Mouse (Mus musculus): ENCODE measurements around the gene Vstm4.

The Vstm4 gene

DNA sequence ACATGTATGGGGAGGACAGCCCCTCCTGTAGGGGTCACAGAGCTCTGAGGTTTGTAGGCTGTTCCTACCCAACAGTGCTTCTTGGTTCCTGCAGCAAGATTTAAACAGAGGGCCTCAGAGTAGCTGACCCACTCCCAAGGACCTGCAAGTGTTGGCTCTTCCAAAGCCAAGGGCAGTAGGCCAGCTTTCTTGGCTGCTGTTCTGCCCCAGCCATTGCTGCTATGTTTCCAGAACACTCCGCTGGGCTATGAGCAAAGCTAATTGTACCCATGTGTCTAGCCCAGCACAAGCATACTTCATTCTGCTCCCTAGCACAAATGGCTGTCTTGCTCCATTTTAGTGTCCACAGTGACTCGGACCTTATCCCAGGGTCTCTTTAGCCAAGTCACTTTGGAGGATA is 40.3 kb downstream of the Vstm4 start:
- Histone ChIP-seq H3K4me3 (replicated peaks; ENCODE audit: low read length) (no peak overlapping the region), H3K36me3 (ENCODE audit: insufficient read depth, low read length) (no peaks in the 10 kb centered on the region), H3K27me3 (ENCODE audit: insufficient read depth, low read length) (peaks cover 3% of the 10 kb centered on the region; the same call in 1 of the 2 replicates), H3K4me1 (replicated peaks; ENCODE audit: low read depth, low read length) (no peaks in the 10 kb centered on the region), H3K9me3 (ENCODE audit: low read length) (no peaks in the 10 kb centered on the region)
- TF ChIP-seq POU5F1 (IDR thresholded peaks at IDR 0.05; ENCODE audit: borderline replicate concordance, low read length), result no peak

DNA sequence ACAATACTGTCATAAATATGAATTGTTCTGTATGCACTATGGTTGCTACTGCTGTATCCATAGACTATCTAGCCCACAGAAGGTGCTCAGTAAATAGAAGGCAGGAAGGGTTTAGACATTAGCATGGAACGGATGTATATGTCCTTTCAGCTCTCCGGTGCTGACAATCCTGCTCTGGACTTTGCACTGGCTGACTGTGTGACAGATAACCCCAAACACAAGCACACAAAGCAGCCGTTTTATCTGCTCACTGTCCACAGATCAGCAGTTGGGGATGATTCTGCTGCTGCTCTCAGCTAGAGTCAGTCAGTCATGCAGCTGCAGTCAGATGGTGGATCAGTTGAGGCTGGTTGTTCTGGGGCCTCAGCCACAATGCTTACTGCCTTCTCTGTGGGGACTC is 46.6 kb downstream of the Vstm4 start:
- H3K36me3 ChIP-seq (ENCODE audit: insufficient read depth, low read length), result no peaks in the 10 kb centered on the region
- H3K4me1 ChIP-seq (replicated peaks; ENCODE audit: low read depth, low read length), result peaks cover 6% of the 10 kb centered on the region
- H3K9me3 ChIP-seq (ENCODE audit: low read length), result no peaks in the 10 kb centered on the region
- TF ChIP-seq POU5F1 (IDR thresholded peaks at IDR 0.05; ENCODE audit: borderline replicate concordance, low read length) (no peak), CTCF (conservative IDR thresholded peaks at IDR 0.05; ENCODE audit: low read length) (no peak), NANOG (IDR thresholded peaks at IDR 0.05; ENCODE audit: borderline replicate concordance, low read length) (no peak)
- H3K27me3 ChIP-seq (ENCODE audit: insufficient read depth, low read length), result no peaks in the 10 kb centered on the region
- H3K4me3 ChIP-seq (replicated peaks; ENCODE audit: low read length), result no peak overlapping the region

DNA sequence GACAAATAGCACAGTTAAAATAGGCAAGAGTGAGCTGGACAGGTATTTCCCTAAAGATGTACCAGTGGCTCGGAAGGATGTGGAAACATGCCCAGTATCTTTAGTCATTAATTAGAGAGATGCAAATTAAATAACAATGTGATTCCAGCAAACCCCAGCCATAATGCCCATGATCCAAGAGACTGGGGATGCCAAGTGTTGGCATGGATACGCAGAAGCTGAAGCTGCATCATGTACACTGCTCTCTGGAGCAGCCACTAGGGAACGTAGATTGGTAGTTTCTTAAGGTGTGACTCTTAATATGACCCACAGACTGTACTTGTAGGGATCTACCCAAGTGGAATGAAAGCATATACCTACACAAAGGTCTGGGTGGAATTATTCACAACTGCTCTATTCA is 50.0 kb downstream of the Vstm4 start:
- Histone ChIP-seq H3K4me3 (replicated peaks; ENCODE audit: low read length) (no peak overlapping the region), H3K9me3 (ENCODE audit: low read length) (no peaks in the 10 kb centered on the region), H3K36me3 (ENCODE audit: insufficient read depth, low read length) (no peaks in the 10 kb centered on the region), H3K27me3 (ENCODE audit: insufficient read depth, low read length) (no peaks in the 10 kb centered on the region), H3K4me1 (replicated peaks; ENCODE audit: low read depth, low read length) (peaks cover 13% of the 10 kb centered on the region)
- TF ChIP-seq POU5F1 (IDR thresholded peaks at IDR 0.05; ENCODE audit: borderline replicate concordance, low read length) (no peak), NANOG (IDR thresholded peaks at IDR 0.05; ENCODE audit: borderline replicate concordance, low read length) (no peak), CTCF (conservative IDR thresholded peaks at IDR 0.05; ENCODE audit: low read length) (no peak)

DNA sequence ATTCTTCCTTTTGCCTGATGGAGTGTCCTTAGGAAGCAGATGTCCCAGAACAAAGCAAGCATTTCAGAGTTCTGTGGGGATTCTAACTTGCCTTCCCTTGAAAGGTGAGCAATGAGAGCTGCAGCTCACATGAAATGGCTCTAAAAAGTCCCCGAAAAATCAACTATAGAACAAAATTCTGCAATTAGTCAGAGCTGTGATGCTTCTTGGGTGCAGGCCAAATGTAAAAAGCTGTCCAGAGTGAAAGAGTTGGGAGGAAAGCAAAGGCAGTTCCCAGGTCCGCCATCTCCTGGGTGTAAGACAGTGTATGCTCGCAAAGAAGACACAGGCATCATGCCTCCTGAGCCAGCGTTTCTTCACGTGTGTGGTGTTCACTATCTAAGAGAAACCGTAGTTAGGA is 52.6 kb downstream of the Vstm4 start:
- no peaks in the 10 kb centered on the region for H3K9me3 ChIP-seq (ENCODE audit: low read length)
- H3K4me1 ChIP-seq (replicated peaks; ENCODE audit: low read depth, low read length), result peaks cover 13% of the 10 kb centered on the region
- TF ChIP-seq NANOG (IDR thresholded peaks at IDR 0.05; ENCODE audit: borderline replicate concordance, low read length), result no peak
- TF ChIP-seq CTCF (conservative IDR thresholded peaks at IDR 0.05; ENCODE audit: low read length), result no peak
- no peak for TF ChIP-seq POU5F1 (IDR thresholded peaks at IDR 0.05; ENCODE audit: borderline replicate concordance, low read length)
- H3K36me3 ChIP-seq (ENCODE audit: insufficient read depth, low read length), result no peaks in the 10 kb centered on the region
- H3K4me3 ChIP-seq (replicated peaks; ENCODE audit: low read length), result no peak overlapping the region
- H3K27me3 ChIP-seq (ENCODE audit: insufficient read depth, low read length), result no peaks in the 10 kb centered on the region

DNA sequence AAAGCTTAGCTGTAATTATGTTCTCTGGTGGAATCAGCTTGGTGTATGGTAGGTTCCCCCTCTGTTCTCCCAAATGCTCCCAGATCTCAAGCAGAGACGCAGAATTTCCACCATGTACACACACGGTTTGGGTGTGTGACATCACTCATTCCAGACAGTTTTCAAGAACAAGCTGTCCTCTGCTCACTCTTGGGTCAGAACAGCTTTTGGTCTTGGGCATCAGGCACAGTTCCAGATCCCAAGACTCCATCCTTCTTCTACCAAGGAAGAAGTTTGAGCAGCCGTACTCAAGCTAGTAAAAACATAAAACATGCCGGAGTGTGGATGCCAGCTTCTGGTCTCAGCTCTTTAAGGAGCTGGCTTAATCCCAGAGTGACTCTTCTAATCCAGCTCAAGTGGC is 54.6 kb downstream of the Vstm4 start:
- Histone ChIP-seq H3K4me1 (replicated peaks; ENCODE audit: low read depth, low read length) (peaks cover 13% of the 10 kb centered on the region), H3K27me3 (ENCODE audit: insufficient read depth, low read length) (no peaks in the 10 kb centered on the region), H3K4me3 (replicated peaks; ENCODE audit: low read length) (no peak overlapping the region), H3K9me3 (ENCODE audit: low read length) (peaks cover 1% of the 10 kb centered on the region), H3K36me3 (ENCODE audit: insufficient read depth, low read length) (no peaks in the 10 kb centered on the region)
- TF ChIP-seq CTCF (conservative IDR thresholded peaks at IDR 0.05; ENCODE audit: low read length), result no peak
- no peak for TF ChIP-seq POU5F1 (IDR thresholded peaks at IDR 0.05; ENCODE audit: borderline replicate concordance, low read length)
- no peak for TF ChIP-seq NANOG (IDR thresholded peaks at IDR 0.05; ENCODE audit: borderline replicate concordance, low read length)

DNA sequence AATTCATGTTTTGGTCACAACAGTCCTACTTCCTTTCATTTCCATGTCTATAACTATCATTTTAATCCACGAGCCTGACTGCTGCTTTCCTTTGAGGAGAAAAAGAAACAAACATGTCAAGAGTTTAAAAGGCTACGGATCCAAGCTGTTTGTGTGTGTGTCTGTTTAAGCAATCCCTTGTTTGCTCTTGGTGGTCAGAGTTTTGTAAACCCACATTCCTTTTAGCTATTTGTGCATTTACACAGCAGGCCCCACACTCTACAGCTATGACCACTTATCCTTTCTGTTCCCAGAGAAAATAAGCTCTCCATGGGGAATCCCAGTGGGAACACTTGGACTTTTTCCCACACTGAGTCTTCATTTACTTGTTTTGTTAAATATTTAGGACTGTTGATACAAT is 58.8 kb downstream of the Vstm4 start:
- Histone ChIP-seq H3K9me3 (ENCODE audit: low read length) (peaks cover 26% of the 10 kb centered on the region), H3K4me3 (replicated peaks; ENCODE audit: low read length) (no peak overlapping the region), H3K4me1 (replicated peaks; ENCODE audit: low read depth, low read length) (no peaks in the 10 kb centered on the region), H3K36me3 (ENCODE audit: insufficient read depth, low read length) (no peaks in the 10 kb centered on the region), H3K27me3 (ENCODE audit: insufficient read depth, low read length) (no peaks in the 10 kb centered on the region)
- TF ChIP-seq POU5F1 (IDR thresholded peaks at IDR 0.05; ENCODE audit: borderline replicate concordance, low read length), result no peak
- TF ChIP-seq CTCF (conservative IDR thresholded peaks at IDR 0.05; ENCODE audit: low read length), result no peak
- no peak for TF ChIP-seq NANOG (IDR thresholded peaks at IDR 0.05; ENCODE audit: borderline replicate concordance, low read length)

DNA sequence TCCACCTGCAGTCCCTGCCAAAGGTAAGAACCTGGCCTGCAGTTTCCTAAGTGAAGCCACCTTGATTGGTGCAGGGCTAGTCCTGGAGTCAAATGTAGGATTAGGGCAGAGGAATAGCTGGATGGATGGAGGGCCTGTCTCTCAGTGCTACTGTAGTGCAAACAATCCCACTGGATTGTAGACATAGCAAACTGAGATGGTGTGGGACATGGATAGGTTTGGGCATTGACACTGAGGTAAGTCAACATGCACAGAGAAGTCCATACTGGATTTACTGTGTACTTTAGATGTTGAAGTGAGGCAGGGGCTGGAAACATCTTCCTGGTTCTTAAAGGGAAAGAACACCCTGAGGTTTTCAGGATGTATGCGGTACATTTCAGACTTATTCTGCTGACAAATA is 61.4 kb downstream of the Vstm4 start:
- no peaks in the 10 kb centered on the region for H3K36me3 ChIP-seq (ENCODE audit: insufficient read depth, low read length)
- no peaks in the 10 kb centered on the region for H3K27me3 ChIP-seq (ENCODE audit: insufficient read depth, low read length)
- peaks cover 26% of the 10 kb centered on the region for H3K9me3 ChIP-seq (ENCODE audit: low read length)
- H3K4me1 ChIP-seq (replicated peaks; ENCODE audit: low read depth, low read length), result no peaks in the 10 kb centered on the region
- TF ChIP-seq POU5F1 (IDR thresholded peaks at IDR 0.05; ENCODE audit: borderline replicate concordance, low read length), result no peak
- TF ChIP-seq CTCF (conservative IDR thresholded peaks at IDR 0.05; ENCODE audit: low read length), result no peak
- TF ChIP-seq NANOG (IDR thresholded peaks at IDR 0.05; ENCODE audit: borderline replicate concordance, low read length), result no peak
- no peak overlapping the region for H3K4me3 ChIP-seq (replicated peaks; ENCODE audit: low read length)

DNA sequence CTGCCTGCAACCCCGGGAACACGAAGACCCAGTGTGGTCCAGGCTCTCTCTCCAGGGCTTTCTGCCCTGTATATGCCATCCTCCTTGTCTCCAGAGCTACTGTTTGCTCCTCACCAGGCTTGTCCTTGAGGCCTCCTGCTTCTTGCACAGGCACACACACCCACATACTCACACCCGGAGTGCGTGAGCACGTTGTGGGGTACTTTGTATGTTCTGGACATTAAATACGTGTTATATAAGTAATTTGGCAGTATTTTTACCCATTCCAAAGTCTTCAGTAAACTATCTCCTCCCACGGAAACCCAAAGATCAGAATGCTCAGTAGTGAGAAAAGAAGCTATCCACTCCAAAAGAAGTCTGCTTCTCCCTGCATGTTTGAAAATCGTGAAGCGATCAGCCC is 67.3 kb downstream of the Vstm4 start:
- H3K4me1 ChIP-seq (replicated peaks; ENCODE audit: low read depth, low read length), result no peaks in the 10 kb centered on the region
- H3K4me3 ChIP-seq (replicated peaks; ENCODE audit: low read length), result no peak overlapping the region
- no peak for TF ChIP-seq POU5F1 (IDR thresholded peaks at IDR 0.05; ENCODE audit: borderline replicate concordance, low read length)
- TF ChIP-seq NANOG (IDR thresholded peaks at IDR 0.05; ENCODE audit: borderline replicate concordance, low read length), result no peak
- TF ChIP-seq CTCF (conservative IDR thresholded peaks at IDR 0.05; ENCODE audit: low read length), result no peak
- no peaks in the 10 kb centered on the region for H3K9me3 ChIP-seq (ENCODE audit: low read length)
- no peaks in the 10 kb centered on the region for H3K36me3 ChIP-seq (ENCODE audit: insufficient read depth, low read length)
- no peaks in the 10 kb centered on the region for H3K27me3 ChIP-seq (ENCODE audit: insufficient read depth, low read length)

DNA sequence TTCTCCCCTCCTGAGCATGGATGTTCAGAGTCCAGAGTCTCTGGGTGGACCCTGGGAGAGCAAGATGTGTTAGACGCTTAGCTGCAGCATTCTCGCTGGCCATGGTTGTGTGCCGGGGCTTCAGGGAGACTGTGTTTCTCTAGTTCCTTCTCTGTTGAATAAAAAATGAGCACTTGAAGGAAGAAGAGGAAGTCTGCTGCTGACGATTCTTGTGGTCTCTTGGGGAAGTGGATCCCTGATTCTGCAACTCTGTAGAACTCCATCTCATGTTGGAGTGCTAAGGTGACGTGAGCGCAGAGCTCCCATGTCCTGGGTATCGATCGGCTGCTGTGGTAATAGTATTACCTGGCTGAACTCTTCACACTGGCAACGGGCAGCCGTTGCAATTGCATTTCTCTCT is 75.2 kb downstream of the Vstm4 start:
- Histone ChIP-seq H3K9me3 (ENCODE audit: low read length) (no peaks in the 10 kb centered on the region), H3K36me3 (ENCODE audit: insufficient read depth, low read length) (no peaks in the 10 kb centered on the region)
- no peak for TF ChIP-seq NANOG (IDR thresholded peaks at IDR 0.05; ENCODE audit: borderline replicate concordance, low read length)
- TF ChIP-seq CTCF (conservative IDR thresholded peaks at IDR 0.05; ENCODE audit: low read length), result no peak
- TF ChIP-seq POU5F1 (IDR thresholded peaks at IDR 0.05; ENCODE audit: borderline replicate concordance, low read length), result no peak

More for the DNA sequence above, 75.2 kb downstream of the Vstm4 start:
- Histone ChIP-seq H3K27me3 (ENCODE audit: insufficient read depth, low read length) (no peaks in the 10 kb centered on the region), H3K4me3 (replicated peaks; ENCODE audit: low read length) (no peak overlapping the region), H3K4me1 (replicated peaks; ENCODE audit: low read depth, low read length) (no peaks in the 10 kb centered on the region)
